Mouse (Mus musculus) induced T-regulatory cell, adult 2 months (primary cell): ENCODE measurements around the gene Dync1i1.
"Not testable (repeated sequence)": the region's sequence is repeated elsewhere in the genome, so short reads cannot be mapped to it uniquely, and the experiment has no call there.

Experiments used
- DNase-seq: peaks from one replicate; pipeline ENCODE4 v3.0.0-alpha.2; 2012; ENCODE audit warnings: low read depth

The Dync1i1 gene

DNA sequence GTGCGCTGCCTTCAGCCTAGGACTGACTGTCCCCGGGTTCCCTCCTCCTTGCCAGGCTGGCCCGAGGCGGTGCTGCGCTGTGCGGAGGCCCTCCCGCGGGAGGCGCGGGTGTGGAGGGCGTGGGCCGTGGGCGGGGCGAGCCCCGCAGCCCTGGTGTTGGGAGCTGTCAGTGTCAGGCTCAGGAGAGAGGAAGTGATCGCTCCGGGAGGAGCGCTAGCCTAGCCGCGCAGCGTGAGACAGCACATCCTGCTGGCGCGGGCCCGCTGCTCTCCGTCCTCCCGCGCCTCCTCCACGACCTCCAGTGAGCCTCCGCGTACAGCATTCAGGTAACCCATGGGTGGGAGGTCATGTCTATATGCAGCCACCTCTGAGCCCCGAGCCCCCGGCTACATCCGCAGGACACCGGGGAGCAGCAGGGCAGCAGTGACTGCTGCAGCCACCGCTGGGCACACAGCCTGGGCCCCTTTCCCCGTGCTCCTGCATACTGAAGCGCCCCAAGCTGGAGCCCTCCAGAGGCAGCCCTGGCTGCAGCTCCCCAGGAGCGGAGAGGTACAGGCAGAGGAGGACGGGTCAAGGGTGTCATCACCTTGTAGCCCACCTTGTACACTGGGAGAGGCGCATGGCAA is at the start of gene Dync1i1:
Gene Dync1i1, plus strand, starts transcription at position 29 of the 626 bp plus-strand sequence.
- DNase-seq = no peak

DNA sequence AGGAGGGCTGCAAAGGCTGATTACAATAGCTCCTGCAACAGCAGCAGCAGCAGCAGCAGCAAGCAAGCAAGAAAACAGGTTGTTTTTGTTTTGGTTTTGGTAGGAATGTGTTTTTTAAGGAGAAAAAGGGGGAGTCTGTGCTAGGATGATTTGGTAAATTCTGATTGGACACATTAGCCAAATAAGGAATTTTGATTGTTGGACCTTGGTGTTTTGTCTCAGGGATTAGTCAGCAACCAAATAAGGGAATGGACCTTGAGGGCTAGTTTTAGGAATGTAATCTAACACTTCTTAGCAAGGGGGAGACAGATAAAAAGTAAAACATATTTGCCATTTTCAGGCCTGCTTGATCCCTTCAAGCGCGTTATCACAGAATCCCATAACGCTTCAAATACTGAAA is 45.7 kb upstream of the Dync1i1 start:
- no peak for DNase-seq

DNA sequence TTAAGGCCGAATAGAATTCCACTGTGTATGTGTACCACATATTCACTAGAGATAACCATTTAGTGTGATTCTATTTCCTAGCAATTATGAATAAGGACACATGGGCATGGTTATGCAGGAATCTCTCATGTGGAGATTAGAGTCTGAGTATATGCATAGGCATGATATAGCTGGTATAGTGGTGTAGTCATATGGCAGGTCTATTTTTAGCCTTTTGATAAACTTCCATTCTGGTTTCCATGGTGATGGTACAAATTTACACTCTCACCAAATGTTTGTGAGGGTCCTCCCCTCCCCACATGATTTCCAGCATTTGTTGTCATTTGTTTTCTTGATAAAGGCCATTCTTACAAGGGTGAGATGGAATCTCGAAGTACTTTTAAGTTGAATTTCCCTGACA is 23.6 kb upstream of the Dync1i1 start:
- DNase-seq = no peak

DNA sequence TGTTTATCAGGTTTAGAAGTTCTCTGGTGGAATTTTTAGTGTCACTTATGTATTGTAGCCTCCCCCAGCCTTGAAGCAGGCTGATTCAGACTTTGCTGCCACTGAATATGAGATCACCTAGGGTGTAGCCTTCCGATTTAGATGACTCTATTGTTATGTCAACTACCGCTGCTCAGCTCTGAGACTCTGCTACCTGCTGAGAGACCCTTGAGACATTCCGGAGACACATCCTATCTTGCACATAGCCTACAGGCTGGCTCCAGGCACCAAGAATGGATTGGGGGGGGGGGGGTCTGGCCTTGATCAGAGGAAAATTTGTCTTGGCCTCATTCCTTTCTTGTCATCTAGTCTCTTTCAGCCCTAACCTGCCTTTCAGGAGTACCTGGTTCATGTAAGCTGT is 17.5 kb upstream of the Dync1i1 start:
- DNase-seq = not testable (repeated sequence)

DNA sequence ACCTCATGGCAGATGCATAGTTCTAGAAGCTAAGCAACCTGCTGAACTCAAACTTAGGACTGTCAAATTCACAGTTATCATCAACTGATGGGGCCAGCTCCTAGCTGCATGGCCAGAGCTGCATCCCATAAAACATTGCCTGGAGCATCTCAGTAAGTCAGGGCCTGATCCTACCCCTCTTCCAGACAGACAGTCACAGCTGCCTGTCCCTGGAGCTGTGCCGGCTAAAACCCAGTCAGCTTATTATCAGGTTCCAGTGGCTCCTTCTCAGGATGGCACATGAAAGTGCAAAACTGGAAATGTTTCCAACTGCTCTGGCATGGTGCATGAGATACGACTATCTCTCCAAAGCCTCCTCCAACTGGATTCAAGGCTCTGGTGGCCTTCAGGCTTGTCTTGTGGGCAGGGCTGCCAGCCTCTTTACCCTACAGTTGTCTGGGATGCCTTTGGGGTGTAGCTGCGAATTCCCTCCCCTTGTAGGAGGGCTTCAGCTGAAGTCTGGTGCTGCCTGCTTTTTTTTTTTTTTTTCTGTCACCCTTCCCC is 15.3 kb upstream of the Dync1i1 start:
- DNase-seq = no peak

DNA sequence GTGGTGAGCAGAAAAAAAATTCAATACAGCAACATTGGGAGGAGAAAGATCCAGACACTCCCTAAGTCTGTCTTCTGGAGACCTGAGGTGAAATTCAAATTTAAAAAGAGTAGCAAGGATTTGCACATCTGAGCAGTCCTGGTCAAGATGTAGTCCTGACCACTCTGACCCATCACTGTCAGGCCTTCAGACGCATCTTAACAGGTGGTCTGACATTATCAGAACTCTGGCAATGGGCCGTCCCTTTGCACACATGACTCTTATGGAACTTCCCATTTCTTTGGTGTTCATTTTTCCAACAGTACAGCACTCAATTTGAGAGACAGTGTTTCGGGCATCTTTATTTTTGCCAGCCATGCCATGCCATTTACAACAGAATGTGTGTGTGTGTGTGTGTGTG is 12.8 kb upstream of the Dync1i1 start:
- no peak for DNase-seq

DNA sequence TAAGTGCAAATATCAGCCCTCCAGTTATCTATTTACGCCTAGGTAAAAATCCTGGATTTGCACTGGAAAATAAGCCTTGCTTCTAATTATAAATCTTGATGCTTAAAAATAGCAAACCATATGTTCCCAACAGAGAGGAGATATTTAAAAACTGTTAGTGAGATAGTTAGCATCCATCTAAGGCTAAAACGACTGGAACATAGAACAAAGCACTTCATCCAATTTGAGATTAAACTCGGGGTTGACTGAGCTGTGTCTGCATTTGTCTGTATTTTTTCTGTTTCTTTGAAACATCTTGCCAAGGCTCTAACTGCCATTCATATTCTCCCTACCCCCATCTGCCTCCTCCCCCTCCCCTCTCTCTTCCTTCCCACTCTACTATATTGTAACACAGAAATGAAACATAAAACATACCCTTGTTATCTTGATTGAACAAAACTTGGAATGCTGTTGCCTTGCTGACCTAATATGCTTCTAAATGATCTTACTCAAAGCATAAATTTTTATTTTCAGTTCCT is 10.3 kb upstream of the Dync1i1 start:
- DNase-seq = no peak

DNA sequence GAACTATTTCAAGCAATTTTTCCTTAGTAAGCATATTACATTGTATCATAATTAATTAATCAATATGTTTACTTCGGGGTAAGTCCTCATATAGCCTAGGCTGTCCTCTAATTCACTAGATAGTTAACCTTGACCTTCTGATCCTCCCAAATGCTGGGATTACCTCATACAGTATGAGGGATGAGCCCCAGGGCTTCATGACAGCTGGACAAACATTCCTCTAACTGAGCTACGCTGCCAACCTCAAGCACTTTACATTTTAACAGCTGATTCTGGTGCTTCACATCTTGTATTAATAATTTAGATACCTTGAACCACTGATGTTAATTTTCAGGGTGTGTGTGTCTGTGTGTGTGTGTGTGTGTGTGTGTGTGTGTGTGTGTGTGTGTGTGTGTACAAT is 6.5 kb upstream of the Dync1i1 start:
- no peak for DNase-seq

DNA sequence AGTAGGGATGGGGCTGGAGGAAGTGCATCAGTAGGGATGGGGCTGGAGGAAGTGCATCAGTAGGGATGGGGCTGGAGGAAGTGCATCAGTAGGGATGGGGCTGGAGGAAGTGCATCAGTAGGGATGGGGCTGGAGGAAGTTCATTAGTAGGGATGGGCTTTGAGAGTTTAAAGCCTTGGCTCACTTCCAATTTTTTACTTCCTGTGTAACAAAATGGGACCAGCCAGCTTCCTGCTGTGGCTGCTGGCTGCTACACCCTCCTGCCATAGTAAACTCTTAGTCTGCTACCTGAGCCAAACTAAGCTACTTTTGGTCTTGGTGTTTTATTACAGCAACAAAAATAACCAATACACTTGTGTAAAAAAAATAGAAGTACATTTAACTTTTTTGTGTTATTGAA is 4.7 kb upstream of the Dync1i1 start:
- not testable (repeated sequence) for DNase-seq

DNA sequence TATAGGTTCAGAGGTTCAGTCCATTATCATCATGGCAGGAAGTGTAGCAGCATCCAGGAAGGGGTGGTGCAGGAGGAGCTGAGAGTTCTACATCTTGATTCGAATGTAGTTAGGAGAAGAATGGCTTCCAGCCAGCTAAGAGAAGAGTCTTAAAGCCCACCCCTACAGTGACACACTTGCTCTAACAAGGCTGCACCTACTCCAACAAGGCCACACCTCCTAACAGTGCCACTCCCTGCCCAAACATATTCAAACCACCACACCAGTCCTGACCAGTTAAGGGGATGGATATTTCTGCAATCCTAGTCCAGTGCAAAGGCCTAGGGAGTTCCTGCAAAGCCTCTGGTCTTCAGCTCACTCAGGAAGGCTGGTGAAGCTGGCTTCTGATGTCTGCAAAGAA is 1.5 kb upstream of the Dync1i1 start:
- DNase-seq = no peak

DNA sequence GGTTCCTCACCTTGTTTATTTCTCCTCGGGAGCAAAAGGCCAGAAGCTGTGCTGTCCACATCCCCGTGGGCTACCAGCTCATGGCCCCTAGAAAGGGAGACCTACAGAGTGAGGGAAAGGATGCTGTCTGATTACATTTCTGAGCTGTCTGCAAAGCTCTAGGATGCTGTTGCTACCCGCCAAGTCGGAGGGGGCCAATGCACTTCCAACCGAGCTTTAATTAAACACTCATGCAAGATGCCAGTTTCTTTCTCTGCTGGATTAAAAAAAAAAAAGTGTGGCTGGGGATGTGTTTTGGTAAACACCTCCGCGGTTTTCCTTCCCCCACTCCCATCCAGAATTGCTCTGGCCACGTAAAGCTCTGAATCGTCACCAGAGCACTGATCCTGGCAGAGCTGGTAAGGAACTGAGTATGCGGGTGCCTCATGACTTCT is 815 bp downstream of the Dync1i1 start:
- DNase-seq = no peak

DNA sequence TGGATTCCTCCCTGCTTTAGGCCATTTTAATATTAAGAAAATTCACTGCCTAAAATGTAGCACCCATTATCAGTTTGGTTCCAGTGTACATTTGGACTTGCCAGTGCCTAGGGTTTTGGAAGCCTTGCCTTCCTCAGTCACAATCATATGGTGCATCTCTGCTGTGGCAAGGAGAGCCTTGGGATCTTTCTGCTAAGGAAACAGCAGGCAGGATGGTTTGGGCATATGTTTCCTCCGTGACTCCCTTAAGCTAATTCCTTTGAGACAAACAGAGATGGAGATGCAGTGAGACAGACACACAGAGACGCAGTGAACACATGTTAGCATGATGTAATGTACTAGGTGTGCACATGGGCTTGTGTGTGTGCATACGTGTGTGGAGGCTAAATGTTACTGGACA is 7.8 kb downstream of the Dync1i1 start:
- no peak for DNase-seq

DNA sequence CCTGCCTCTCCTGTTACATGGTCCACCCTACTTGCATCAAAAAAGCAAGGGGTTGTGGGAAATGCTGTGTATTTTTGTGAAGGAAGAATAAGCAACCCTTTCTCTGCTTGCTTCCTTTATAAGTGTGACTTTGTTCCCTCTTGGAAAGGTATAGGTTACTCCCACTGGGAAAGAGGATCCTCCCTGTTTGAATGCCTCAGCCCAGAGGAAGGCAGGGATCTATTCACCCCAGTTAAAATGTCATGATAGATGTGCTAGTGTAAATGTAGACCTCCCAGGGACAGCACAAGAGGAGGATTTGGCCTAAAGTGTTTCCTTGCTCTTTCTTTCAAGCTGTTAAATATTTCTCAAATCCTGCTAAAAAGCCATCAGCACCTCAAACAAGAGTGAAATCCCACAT is 9.0 kb downstream of the Dync1i1 start:
- DNase-seq = no peak

DNA sequence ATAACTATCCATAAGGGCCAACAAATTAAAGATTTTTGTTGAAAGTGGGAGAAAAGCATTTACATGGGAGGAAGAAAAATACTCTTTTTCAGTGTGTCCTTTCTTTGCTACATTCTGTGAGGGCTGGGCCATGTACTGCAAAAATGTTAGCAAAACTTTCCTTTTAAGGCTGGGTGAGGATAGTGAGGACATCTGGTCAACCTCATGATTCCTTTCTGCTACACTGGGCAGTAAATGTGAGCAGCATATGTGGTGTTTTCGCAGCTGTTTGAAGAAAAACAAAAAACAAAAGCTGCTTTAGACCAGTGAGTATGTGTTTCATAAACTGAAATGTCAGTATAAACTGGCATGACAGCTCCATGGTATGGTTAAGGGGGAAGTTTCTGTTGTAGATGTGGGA is 9.4 kb downstream of the Dync1i1 start:
- no peak for DNase-seq

DNA sequence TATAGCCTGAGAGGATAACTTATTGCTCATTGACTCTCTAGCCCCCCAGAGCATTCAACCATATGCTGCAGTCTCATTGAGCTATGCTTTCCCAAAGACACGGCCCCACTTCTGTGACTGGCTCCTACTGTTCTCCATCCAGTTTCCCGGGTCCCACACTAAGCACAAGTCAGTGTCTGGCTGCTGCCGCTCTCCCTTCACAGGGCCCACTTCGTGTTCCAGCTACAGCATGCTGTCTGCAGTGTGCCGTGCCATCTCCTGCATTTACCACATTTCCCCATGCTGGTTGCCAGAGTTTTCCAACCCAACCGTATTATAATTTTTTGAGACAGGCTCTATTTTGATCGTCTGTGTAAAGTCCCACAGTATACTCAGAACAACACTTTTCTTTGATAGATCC is 14.3 kb downstream of the Dync1i1 start:
- DNase-seq = no peak

DNA sequence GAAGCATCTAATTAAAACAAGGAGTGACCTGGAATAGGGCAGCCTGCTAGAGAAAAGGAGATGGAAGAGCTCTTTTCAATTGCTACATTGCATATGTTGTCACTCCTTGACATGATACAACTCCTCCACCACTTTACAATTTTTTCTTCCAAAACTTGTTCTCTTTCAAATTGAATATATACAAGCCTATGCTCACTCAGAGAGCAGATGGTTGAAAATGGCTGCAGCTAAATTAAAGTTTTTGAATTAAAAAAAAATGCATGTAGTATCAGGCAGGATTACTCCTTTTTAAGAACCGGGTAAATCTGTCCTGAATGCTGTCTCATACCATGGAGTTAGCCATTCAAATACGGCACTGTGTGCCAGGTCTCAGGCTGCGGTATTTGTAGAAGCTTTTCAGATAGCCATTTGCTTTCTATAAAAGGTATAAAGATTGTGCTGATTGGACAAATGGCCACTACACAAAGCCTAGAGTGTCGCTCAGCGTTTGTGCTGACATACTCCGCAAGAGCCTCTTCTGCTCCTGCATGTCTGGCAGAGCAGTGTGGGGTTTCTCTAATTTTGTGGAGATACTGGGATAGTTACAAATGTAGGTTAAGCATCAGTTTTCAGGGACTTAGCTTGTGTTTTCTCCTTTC is 16.1 kb downstream of the Dync1i1 start:
- DNase-seq = no peak

DNA sequence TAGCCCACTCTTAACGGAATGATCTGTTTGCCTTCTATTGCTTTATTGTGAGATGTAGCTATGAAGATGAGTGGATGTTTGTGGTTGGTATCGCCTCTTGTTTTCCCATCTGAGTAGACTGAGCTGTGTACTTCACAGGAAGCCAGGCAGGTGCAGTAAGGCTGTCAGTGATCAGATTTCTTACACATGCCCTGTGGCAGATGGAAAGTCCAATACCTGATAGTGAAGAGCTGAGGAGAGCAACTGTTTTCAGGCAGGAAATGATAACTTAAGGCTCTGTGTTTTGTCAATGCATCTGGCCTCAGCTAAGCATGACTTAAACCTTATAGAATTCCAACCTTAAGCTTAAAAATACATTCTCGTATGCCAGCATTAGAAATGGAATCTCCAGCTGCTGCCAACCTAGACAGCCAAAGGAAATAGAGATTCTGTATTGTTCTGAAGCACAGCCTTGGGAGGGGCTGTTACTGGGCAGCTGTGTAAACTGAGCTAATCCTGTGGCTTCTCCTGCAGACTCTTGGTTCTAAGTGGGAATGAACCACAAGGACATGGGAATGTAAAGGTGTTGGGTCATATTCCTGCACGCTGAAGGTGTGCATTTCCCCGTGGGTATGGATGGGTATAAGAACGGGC is 24.8 kb downstream of the Dync1i1 start:
- no peak for DNase-seq

DNA sequence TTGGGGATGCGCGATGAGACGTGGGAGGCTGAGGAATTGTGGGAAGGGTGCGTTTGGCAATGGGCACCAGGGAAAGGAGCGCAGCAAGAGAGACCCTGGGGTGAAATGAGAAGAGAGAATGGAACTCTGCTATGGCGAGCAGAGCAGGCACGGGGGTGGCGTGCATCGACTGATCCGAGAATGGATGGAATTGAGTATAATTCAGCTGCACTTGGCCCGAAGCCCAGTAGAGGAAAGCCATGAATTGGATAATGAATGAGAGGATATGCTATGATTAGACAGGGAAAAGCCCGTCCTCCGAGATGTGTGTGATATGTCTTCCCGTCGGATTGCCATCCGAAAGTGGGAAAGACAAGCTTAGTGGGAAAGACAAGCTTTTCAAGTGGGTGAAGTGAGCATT is 26.7 kb downstream of the Dync1i1 start:
- no peak for DNase-seq

DNA sequence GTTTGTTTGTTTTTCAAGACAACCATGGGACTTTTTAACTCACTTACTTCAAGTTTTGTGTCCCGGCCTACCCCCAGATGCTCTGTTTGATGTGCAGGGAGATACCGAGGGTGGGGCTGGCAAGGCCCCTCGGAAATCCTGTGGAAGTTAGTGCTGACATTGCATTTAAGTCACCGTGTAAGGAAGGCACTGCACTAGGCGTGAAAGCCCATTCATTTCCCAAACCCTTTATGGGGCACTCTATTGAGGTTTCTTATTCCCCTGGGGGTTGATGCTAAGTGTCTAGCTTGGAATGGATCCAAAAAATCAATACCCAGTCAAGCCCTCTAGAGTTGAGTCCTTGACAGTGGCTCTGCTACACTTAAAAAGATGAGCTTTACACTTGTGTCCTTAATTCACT is 27.2 kb downstream of the Dync1i1 start:
- DNase-seq = no peak

DNA sequence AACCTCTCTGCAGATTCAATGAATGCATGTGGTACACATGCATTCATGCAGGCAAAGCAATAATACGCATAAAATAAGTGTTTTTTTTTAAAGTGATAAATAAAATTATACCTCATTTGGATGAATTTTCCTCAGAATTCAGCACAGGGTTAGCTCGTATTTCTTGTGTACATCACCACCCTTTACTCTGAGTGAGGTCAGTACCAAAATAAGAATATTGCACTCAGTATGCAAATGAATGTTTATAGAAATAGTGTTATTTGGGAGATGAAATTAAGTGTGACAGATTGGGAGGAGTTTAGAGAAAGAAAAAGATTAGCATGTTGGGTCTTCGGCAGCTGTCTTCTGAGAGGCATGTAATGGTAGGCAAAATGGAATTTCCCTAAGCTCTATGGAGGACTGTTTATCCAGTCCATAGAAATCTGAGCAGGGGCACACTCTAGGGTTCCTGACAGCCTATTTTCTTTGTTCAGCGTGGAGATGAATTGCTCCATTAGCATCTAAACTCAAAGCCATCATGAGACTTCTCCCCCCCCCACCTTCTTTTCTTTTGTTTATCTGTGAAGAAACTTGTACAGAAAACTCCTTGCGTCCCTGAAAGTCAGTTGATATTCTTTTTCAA is 31.2 kb downstream of the Dync1i1 start:
- no peak for DNase-seq

DNA sequence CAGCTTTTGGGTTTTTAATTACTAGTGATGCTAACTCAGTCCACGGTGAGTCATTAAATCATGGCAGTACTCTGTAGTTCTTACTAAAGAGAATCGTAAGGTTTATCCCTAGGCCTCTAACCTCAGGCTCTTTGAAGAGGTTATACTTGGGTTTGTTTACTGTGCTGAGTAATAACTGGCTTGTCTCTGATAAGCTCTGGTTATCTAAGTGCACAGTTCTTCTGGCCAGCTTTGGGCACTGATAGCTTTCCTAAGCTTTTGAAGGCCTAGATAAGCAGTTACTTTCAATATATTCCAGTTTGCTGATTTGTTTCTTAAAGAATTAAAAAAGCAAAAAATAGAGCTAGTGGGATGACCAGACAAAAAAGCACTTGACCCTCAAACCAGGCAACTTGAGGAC is 37.5 kb downstream of the Dync1i1 start:
- no peak for DNase-seq

DNA sequence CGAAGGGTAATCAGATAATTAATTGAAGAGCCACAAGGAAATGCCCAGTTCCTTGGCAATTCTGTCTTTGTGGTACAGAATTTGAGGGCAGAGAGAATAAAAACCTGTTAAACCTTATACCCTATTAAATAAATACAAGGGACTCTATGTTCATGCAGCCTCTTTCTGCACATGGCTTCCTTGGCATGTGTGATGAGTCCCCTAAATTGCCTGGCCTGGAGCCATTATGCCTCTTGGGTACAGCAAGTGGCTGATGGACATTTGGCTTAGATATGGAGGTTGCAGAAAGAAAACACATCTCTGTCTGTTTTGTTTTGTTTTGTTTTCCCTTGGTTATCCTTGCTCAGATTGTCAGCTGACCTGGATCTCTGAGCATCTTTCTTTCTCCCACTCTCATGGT is 43.1 kb downstream of the Dync1i1 start:
- DNase-seq = no peak

DNA sequence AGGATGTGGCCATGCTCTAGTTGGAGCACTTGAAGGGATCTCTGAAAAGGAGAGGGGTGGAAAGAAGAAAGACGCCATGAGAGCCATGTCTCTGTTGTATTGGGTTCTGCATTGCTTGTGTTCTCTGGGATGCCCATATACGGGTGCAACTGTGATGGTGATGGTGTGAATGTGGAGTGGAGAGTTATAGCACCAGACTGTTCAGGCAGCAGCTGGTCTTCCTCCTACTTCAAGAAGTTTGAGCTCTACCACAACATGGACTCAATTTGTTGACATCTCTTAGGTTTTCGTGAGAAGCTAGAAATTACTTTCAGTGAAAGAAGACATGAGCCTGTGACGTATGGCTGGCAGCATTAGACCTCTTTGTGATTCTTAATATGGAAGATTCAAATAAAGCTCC is 44.8 kb downstream of the Dync1i1 start:
- no peak for DNase-seq
